Mouse (Mus musculus) layer of hippocampus, postnatal 36 days (tissue): Measurements from ENCODE around the gene Tbc1d7. TPM values are rescaled to one million over a fixed set of nuclear protein-coding genes. Genes with fewer than 3 reads are reported as not detected.

ENCODE experiments used
- DNase-seq, 2 experiments: peaks; one replicate each; pipeline ENCODE4 v3.0.0; 2022
- total RNA-seq, 2 experiments: library from RNA; stranded (reverse); gene quantifications; 2 replicates each; pipeline ENCODE4 v1.2.3; 2021

Gene Tbc1d7
- total RNA-seq, 2 experiments from 2014 or later = 26.2 to 27.2 TPM

- no peak for DNase-seq
These were observed 22.0 kb upstream of the Tbc1d7 start for GRCm38 (mm10) chr13:43193266-43193665.

DNA sequence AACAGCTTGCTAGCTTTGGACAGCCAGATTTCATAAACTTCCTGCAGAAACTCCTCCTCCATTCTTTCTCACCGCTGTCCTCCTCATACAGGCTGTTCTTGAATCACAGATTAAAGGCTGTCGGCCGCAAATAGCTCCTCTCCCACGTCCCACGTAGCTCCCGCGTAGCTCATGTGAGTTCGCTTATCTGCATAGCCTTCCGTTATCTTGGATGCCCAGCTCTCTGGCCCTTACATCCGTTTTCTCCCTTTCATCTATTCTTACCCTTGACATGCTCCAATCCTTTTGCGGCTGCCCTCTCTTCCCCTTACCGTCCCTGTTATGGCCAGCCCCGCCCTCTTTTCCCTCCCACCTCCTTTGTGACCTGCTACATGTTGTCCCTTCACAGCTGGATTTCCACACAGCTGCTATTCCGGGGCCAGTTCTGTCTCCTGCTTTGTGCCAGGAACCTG lies 20.5 kb upstream of the Tbc1d7 start:
- no peak for DNase-seq

- no peak for DNase-seq
These were observed 20.0 kb upstream of the Tbc1d7 start for GRCm38 (mm10) chr13:43191290-43191689.

DNA sequence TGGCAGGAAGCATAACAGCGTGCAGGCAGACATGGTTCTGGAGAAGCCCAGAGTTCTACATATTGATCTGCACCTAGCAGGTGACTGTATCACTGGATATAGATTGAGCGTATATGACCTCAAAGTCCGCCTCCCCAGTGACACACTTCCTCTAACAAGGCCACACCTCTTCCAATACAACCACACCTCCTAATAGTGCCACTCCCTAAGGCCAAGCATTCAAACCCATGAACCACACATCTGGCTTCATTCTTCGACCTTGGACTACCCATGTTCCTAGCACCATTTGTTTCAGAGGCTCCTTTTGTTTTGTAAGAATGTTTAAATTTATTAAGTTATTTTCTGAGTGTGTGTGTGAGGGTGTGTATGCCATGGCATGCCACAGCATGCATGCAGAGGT lies 16.4 kb upstream of the Tbc1d7 start:
- DNase-seq = no peak

DNA sequence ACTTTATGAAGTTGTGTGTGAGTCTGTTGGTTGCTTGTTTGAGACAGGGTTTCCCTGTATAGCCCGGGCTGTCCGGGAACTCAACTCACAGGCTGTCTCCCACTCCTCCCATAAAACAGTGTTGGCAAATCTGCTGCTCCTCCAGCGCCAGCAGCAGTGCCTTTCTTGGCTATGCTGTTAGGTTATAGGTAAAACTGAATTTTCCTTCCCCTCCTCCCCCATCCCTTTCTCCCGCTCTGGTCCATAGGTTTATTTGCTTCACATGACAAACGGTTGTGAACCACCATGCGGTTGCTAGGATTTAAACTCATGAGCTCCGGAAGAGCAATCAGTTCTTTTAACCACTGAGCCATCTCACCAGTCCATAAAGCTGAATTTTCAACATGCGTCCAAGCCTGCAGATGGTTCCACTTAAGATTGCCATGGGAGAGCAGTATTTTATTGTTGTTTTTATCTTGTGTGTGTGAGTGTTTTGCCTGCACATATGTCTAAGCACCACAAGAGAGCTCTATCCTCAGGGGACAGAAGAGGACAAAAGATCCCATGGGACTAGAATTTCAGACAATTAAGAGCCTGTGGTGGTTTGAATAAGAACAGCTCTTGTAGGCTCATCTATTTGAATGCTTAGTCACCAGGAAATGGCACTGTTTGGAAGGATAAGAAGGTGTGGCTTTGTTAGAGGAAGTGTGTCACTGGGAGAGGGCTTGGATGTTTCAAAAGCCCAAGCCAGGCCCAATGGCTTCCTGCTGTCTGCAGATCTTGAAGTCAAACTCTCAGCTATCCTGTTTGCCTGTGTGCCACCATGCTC lies 12.2 kb upstream of the Tbc1d7 start:
- DNase-seq = no peak

DNA sequence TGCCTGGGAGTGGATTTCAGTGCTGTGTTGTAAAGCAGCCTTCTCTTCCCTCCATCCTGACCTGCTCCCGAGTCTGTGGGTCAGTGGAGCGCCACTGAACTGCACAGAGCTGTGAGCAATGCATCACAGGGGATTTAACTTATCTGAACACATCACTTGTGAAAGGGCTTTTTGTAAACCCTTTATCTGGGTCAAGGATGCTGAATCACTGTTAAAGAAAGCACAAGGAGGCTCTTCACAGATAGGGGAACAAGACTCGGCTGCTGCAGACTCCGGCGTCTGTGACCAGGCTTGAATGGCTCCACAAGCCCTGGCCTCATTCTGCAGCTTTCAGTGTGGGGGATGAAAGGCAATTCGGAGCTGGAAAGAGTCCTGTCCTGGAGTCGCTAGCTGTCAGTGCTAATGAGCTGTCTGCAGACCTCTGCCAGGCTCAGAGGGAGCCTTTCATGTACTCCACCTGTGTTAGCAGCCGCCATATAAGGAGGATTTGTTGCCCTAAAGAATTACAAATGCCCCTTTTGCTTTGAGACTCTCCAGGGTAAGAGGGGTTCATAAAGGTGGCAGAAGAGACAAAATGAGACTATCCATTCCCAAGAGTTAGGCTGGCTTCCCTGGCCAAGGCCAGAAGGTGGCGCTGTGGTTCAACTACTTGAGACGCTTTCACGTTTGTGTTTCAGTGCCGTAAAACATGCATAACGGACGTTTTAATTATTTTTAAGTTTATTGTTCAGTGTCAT lies 11.3 kb upstream of the Tbc1d7 start:
- peak; percentile 81 to 82 for DNase-seq

DNA sequence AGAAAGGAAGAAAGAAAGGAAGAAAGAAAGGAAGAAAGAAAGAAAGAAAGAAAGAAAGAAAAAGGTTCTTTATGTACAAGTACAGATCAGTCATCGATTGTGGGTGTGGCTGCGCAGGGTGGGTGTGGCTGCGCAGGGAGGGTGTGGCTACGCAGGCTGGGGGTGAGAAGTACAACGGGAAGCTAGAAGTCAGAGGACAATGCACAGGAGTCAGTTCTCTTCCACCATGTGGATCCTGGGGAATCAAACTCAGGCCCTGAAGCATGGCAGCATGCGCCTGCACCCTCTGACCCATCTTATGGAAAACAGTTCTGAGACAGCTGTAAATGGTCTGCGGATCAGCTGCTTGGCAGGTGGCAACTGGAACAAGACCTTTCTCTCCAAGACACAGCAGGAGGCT lies 9.8 kb upstream of the Tbc1d7 start:
- no peak for DNase-seq

GRCm38 (mm10) chr13:43177317-43177716 lies 6.0 kb upstream of the Tbc1d7 start:
- no peak for DNase-seq

DNA sequence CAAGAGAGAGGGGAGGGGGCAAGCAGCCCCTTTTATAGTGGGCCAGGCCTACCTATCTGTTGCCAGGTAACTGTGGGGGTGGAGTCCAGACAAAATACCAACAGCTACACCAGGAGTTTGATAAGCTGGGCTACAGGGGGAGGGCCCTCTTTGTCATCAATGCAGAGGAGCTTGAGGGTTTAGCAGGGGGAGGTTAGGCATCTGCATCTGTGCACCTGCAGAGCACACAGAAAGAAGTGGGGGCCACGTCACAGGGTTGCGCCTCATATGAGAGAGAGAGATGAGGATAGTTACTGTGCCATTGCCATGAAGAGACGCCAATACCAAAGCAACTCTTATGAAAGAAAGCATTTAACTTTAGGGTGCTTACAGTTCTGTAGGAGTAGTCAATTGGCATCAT lies 5.4 kb upstream of the Tbc1d7 start:
- DNase-seq = no peak

DNA sequence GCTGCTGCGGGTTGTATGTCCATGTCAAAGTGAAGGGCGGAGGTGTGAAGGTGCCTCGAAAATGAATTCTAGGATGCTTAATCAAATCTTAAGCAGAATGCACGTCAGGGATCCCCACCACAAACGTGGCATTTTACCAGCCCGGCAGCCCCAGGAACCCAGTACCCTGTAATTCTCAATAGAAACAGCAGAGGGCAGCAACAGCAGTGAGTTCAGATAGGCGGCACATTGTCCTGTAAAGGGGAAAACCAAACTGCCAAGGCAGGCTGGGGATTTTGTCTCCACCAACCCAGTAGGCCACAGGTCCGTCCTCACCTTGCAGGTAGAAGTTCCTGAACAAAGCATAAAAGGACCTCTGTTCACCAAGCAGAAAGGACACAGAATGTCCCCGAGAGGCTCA lies 2.0 kb upstream of the Tbc1d7 start:
- peak; percentile 79 to 81 for DNase-seq

- no peak for DNase-seq
These were observed 874 bp upstream of the Tbc1d7 start for GRCm38 (mm10) chr13:43172036-43172713.

GRCm38 (mm10) chr13:43167721-43168120 lies 3.6 kb downstream of the Tbc1d7 start:
- DNase-seq = no peak

DNA sequence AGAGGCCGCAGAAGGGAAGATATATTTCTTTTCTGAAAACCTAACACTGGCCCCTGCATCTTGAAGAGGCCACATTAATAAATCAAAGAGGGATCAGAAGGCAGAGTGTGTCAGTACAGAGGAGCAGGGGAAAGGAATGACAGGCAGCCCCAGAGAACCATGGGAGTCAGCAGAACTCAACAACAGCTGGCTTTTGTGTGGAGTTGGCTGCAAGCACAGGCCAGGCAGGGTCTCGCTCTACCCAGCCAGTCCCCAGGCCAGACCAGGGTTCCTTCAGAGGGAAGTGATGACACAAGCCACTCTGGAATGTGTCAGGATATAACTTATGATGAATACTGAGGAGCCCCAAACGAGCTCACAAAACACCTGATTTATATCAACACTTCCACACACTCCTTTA lies 11.9 kb downstream of the Tbc1d7 start:
- no peak for DNase-seq

DNA sequence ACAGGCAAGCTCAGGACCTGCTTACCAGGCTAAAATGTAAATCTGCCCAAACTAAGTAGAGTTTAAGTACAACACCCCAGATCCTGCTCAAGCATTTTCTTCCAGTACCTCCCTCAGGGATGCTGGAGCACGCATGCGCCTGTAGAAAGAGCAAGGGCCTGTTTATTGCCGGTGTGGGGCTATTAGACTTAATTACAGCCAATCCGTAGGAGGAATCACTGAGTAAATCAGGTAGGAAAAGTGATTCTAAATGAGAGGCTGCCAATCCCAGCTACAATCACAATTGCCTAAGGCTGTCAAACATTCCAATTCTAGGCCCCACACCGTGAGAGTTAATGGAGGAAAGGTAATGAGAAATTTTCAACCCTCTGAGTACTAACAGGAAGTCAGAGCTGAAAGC lies 13.0 kb downstream of the Tbc1d7 start:
- no peak for DNase-seq

GRCm38 (mm10) chr13:43157370-43157769 lies 13.9 kb downstream of the Tbc1d7 start:
- DNase-seq = no peak

DNA sequence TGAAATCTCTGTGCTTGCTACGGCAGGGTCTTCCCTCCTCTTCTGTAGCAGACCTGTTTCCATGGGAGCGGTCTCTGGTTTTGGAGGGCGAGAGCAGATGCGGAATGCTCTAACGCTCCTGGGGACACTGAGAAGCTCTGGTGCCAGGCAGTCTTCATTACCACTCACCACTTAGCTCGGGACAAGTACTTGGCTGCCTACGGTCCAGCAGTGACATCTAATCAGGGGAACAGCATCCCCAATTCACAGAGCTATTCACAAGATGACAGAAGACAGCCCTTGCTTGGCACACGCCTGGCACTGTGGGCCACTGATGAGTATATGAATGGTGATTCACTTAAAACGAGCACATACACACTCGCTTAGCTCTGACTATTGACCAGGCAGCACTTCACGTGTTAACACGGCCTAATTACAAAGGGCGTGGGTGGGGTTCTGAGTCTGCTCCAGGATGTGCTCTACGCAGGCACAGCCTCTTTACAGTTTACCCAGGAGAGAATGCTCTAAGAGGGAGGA lies 19.2 kb downstream of the Tbc1d7 start:
- no peak for DNase-seq

GRCm38 (mm10) chr13:43149661-43150060 lies 21.6 kb downstream of the Tbc1d7 start:
- no peak for DNase-seq

DNA sequence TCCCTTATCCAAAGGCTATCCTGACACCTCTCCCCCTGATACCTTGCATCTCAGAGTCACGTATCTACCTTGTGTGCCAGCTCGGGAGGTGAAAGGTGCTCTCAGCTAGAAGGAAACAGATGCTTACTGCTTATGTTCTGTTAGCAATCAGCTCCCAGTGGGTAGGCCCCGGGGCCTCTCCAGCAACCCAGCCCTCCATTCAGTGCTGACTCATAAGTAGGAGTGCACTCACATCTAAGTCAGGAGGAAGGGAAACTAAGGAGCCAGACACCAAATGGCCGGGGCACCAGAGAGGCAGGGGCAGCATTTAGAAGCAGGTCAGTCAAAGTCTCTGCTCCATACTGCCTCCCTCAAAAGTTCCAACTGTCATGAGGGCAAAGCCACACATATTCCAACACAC lies 22.6 kb downstream of the Tbc1d7 start:
- no peak for DNase-seq

DNA sequence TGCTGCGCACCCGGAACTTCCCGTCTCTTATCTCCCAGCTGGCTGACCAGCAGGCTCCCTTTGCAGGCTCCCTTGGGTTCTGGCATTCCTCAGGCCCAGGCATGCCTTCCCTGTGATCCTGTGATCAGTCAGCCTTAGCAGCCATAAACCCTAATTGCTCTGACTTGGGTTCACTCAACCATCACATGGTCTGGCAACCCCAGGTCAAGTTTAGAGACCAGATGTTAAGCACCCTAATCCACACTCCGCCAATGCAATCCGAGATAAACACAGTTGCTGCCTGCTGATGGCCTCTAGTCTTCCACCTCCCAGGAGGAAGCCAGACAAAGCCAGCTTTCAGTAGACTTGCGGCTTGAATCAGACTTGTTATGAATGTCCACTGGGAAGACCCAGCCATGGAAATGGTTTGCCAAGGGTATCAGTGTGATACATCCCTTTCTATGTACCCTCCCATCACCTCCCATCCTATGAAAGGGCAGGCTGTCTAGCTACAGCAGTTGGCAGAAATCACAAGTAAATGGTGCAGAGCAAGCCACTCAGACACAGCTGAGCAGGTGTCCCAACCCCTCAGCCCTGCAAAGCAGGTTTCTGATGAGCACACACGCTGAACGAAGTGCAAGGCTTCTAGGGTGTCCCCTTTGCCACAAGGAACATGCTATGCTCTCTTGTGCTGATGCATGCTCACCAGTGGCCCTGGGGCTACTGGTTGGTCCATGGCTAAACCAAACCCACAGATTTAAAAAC lies 24.6 kb downstream of the Tbc1d7 start:
- no peak for DNase-seq

DNA sequence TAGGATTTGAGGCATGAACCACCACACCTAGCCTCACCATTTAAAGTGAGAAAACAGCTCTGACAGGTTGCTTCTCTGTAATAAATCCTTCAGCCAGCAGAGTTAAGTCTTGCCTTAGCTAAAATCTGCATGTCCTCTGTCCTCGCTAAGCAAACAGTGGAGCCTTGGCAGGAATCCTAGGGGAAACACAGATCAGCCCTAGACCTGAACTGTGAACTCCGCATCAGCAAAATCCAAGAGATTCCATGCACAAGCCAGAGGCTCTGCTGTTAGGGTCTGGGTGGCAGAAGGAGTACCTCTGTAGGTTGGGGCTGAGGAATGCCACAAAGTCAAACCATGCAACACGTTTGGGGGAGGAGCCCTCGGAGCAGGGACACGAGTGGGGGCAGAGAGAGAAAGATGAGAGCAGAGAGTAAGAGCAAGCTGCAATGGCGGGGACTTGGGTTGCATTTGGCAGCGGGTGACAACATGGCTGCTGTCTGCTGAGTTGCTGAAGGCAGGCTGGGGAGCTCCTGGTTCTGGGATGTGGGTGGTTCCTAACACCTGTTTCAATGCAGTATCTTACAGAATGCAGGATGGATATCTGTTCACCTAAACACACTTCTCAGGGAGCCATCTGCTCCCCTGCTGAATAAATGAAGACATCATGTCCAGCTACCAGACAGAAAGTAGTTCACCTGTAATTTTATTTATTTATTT lies 26.4 kb downstream of the Tbc1d7 start:
- DNase-seq = no peak

GRCm38 (mm10) chr13:43134468-43134867 lies 36.8 kb downstream of the Tbc1d7 start:
- DNase-seq = no peak

GRCm38 (mm10) chr13:43133400-43133799 lies 37.9 kb downstream of the Tbc1d7 start:
- DNase-seq = no peak
